Mouse (Mus musculus): ENCODE results near the gene Atg10.

GRCm38 (mm10) chr13:90960591-90960990, 263.2 kb downstream of the Atg10 start:
- TF ChIP-seq CTCF (IDR thresholded peaks at IDR 0.05; ENCODE audit: low read depth) = no peak
- no peak for TF ChIP-seq EP300 (IDR thresholded peaks at IDR 0.05; ENCODE audit: low read depth)

All from heart, postnatal 0 days (tissue).